Mouse (Mus musculus) small intestine, adult 2 months (tissue): ENCODE measurements around the gene Gm20388.

Source experiments
- CTCF ChIP-seq: fragments of 200-500 bp; IDR thresholded peaks from 2 replicates; pipeline ENCODE4 v1.5.1; 2012; ENCODE audit warnings: low read depth, mild to moderate bottlenecking, control low read depth, inconsistent platforms, low read length, moderate library complexity, mixed read lengths; ENCODE audit not compliant: insufficient replicate concordance, insufficient read length; ENCODE audit errors: extremely low read depth
- POLR2A ChIP-seq: fragments of 200-500 bp; IDR thresholded peaks from 2 replicates; pipeline ENCODE4 v1.6.1; 2012; ENCODE audit warnings: low read depth, mild to moderate bottlenecking, control low read depth, inconsistent platforms, low read length, moderate library complexity

DNA sequence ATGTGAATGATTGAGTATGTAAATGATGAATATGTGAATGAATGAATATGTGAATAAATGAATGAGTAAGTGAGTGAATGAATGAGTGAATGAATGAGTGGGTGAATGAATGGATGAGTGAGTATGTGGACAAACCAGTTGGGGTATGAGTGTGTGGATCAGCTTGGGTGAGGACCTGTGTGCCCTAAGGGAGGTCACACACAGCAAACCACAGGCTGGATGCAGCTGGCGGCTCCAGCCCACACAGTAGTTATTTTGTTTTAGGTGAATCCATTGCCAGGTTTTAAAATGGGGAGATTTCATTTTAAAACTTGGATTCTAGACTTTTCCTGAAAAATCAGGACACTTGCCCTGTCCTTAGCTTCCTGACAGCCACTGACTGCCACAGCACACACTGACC is 2341.1 kb downstream of the Gm20388 start:
- TF ChIP-seq POLR2A, result no peak
- TF ChIP-seq CTCF, result no peak
